17 mouse cellular contexts compared by ENCODE assay signal in the genomic region with DNA sequence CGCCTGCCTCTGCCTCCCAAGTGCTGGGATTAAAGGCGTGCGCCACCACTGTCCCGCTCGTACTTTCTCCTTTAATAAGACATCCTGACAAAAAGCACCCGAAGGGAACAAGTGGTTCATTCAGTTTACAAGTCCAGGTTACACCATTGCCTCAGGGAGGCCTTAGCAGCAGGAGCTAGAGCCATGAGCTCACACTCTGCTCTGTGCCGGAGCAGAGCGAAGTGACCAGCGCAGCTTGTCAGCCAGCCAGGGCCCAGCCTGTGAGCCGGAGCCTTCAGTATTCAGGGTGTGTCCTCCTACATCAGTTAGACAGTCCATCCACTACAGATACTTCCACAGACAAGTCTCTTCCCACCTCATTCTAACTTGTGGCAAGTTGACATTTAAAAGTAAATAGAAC. TPM values are rescaled to one million over a fixed set of nuclear protein-coding genes. Genes with fewer than 3 reads are reported as not detected.
DNase-seq lines count a peak whose midpoint lies in the region.
"Had no signal": no experiment of that assay in that cellular context is flagged by ENCODE, and none has a peak within 500 bp of the region (broad histone marks: within the 10 kb centered on the region; RNA-seq: fewer than 3 reads in every experiment).

No protein-coding gene starts in this region.

- intact Hi-C loops in gastrocnemius, postnatal 36 days (cut with DNase I) = no loop called here

- peak; percentile 9 for DNase-seq in gastrocnemius, postnatal 25 days
- DNase-seq in gastrocnemius, postnatal 36 days = no peak
- DNase-seq in R1 (ENCODE audit: low read depth, low spot score) = peak; percentile 10
- peak; percentile 39 to 47 for DNase-seq in cerebellum, adult 18-20 months
- DNase-seq in cerebellum, postnatal 14 days = peak; percentile 6 to 18
- no peak for DNase-seq in ovary, postnatal 36 days (ENCODE audit: low spot score)
- DNase-seq in kidney, adult 8-10 months = no peak
- no peak for DNase-seq in ovary, postnatal 10 days (ENCODE audit: low spot score)
- DNase-seq: adrenal gland, postnatal 14 days; B cell, adult 2 months; kidney, adult 2 months; kidney, postnatal 14 days; left cerebral cortex, postnatal 4 days; lung, postnatal 4 days; midbrain, embryonic 14.5 days; thymus, adult 18-20 months; thymus, postnatal 36 days had no signal

RNA-seq across cellular contexts. Expression of a gene that starts 55.0 kb away (rescaled TPM):
- total RNA-seq in gastrocnemius, postnatal 25 days (2021) = 1 to 10 TPM; 2.5 to 3.2 TPM
- 1 to 10 TPM; 3.1 to 4.8 TPM for total RNA-seq in gastrocnemius, postnatal 36 days (2021)

Comparison
In these comparisons a context has a peak if more than half of its experiments do, and no peak if none do; other contexts are left out.
1. DNase-seq: peak in gastrocnemius, postnatal 25 days (single experiment), R1 (single experiment), cerebellum, adult 18-20 months (2 of 2) and cerebellum, postnatal 14 days (2 of 2); none in gastrocnemius, postnatal 36 days (0 of 2), ovary, postnatal 36 days (single experiment), kidney, adult 8-10 months (0 of 2) and ovary, postnatal 10 days (single experiment).